Mouse (Mus musculus): ENCODE results near the gene 1600002K03Rik.
"Not testable (repeated sequence)": the region's sequence is repeated elsewhere in the genome, so short reads cannot be mapped to it uniquely, and the experiment has no call there.

1600002K03Rik gene

GRCm38 (mm10) chr10:80154384-80154783, 18.4 kb upstream of the 1600002K03Rik start:
- DNase-seq (ENCODE audit: low read depth): no peak

GRCm38 (mm10) chr10:80155277-80155676, 17.5 kb upstream of the 1600002K03Rik start:
- DNase-seq (ENCODE audit: low read depth): no peak

GRCm38 (mm10) chr10:80156002-80156751, 16.6 kb upstream of the 1600002K03Rik start:
- DNase-seq (ENCODE audit: low read depth): no peak

GRCm38 (mm10) chr10:80156752-80157053, 16.0 kb upstream of the 1600002K03Rik start:
- DNase-seq (ENCODE audit: low read depth): no peak

GRCm38 (mm10) chr10:80157141-80157929, 15.4 kb upstream of the 1600002K03Rik start:
- no peak for DNase-seq (ENCODE audit: low read depth)

- DNase-seq (ENCODE audit: low read depth): no peak
Observed at GRCm38 (mm10) chr10:80158307-80158986, 14.3 kb upstream of the 1600002K03Rik start.

GRCm38 (mm10) chr10:80159021-80159560, 13.7 kb upstream of the 1600002K03Rik start:
- DNase-seq (ENCODE audit: low read depth): no peak

GRCm38 (mm10) chr10:80159561-80160454, 12.9 kb upstream of the 1600002K03Rik start:
- peak; percentile 97 for DNase-seq (ENCODE audit: low read depth)

GRCm38 (mm10) chr10:80160455-80161371, 12.0 kb upstream of the 1600002K03Rik start:
- no peak for DNase-seq (ENCODE audit: low read depth)

- DNase-seq (ENCODE audit: low read depth): no peak
Observed at GRCm38 (mm10) chr10:80161522-80162242, 11.1 kb upstream of the 1600002K03Rik start.

GRCm38 (mm10) chr10:80162243-80162608, 10.5 kb upstream of the 1600002K03Rik start:
- no peak for DNase-seq (ENCODE audit: low read depth)

GRCm38 (mm10) chr10:80162716-80163299, 9.9 kb upstream of the 1600002K03Rik start:
- no peak for DNase-seq (ENCODE audit: low read depth)

- DNase-seq (ENCODE audit: low read depth): no peak
Observed at GRCm38 (mm10) chr10:80163721-80164120, 9.0 kb upstream of the 1600002K03Rik start.

- DNase-seq (ENCODE audit: low read depth): no peak
Observed at GRCm38 (mm10) chr10:80164161-80164997, 8.4 kb upstream of the 1600002K03Rik start.

- DNase-seq (ENCODE audit: low read depth): peak; percentile 95
Observed at GRCm38 (mm10) chr10:80164998-80165344, 7.8 kb upstream of the 1600002K03Rik start.

GRCm38 (mm10) chr10:80165392-80166128, 7.2 kb upstream of the 1600002K03Rik start, which contains the start of gene Cirbp:
Gene Cirbp (plus strand): TSS chr10:80165985.
- no peak for DNase-seq (ENCODE audit: low read depth)

- DNase-seq (ENCODE audit: low read depth): not testable (repeated sequence)
Observed at GRCm38 (mm10) chr10:80166136-80166535, 6.6 kb upstream of the 1600002K03Rik start.
